Mouse (Mus musculus) neural tube, embryonic 13.5 days (tissue): ENCODE results near the gene Pef1. TPM values are rescaled to one million over a fixed set of nuclear protein-coding genes. Genes with fewer than 3 reads are reported as not detected.

Source experiments
- polyA plus RNA-seq: library from polyadenylated mRNA; unstranded; fragments of >200 nt; fragmentation: Nextera tagmentation; extraction: Ambion mirVana; gene quantifications from 2 replicates; pipeline ENCODE4 v1.2.1, GENCODE M21; 2015

The Pef1 gene
- polyA plus RNA-seq, 1 experiment from 2014 or later = 61.8 TPM

Other genes with a start within 250 kb of the Pef1 start
- gene Spocd1, start 173.3 kb upstream of the Pef1 start, polyA plus RNA-seq = not detected in 2 replicates
- gene Adgrb2, start 117.7 kb upstream of the Pef1 start, polyA plus RNA-seq = 8.1 and 9.3 TPM in 2 replicates
- gene Col16a1, start 54.7 kb upstream of the Pef1 start, polyA plus RNA-seq = 11.9 and 14.7 TPM in 2 replicates
- 0.39 and 0.71 TPM in 2 replicates for gene Hcrtr1, start 36.8 kb downstream of the Pef1 start, polyA plus RNA-seq
- 4.2 and 6.7 TPM in 2 replicates for gene Tinagl1, start 72.6 kb downstream of the Pef1 start, polyA plus RNA-seq
- gene Gm853, start 119.8 kb downstream of the Pef1 start, polyA plus RNA-seq = not detected in 2 replicates
- gene Serinc2, start 176.6 kb downstream of the Pef1 start, polyA plus RNA-seq = 53.5 and 60.1 TPM in 2 replicates
- 136 and 150 TPM in 2 replicates for gene Fabp3, start 206.0 kb downstream of the Pef1 start, polyA plus RNA-seq
- 0.71 TPM in 1 of 2 replicates, not detected in the other for gene Gm10570, start 206.1 kb downstream of the Pef1 start, polyA plus RNA-seq